Mouse (Mus musculus): ENCODE data around the gene D630045J12Rik. TPM values are rescaled to one million over a fixed set of nuclear protein-coding genes. Genes with fewer than 3 reads are reported as not detected.

D630045J12Rik gene
- polyA plus RNA-seq, 1 experiment from 2014 or later = 2.4 TPM

DNA sequence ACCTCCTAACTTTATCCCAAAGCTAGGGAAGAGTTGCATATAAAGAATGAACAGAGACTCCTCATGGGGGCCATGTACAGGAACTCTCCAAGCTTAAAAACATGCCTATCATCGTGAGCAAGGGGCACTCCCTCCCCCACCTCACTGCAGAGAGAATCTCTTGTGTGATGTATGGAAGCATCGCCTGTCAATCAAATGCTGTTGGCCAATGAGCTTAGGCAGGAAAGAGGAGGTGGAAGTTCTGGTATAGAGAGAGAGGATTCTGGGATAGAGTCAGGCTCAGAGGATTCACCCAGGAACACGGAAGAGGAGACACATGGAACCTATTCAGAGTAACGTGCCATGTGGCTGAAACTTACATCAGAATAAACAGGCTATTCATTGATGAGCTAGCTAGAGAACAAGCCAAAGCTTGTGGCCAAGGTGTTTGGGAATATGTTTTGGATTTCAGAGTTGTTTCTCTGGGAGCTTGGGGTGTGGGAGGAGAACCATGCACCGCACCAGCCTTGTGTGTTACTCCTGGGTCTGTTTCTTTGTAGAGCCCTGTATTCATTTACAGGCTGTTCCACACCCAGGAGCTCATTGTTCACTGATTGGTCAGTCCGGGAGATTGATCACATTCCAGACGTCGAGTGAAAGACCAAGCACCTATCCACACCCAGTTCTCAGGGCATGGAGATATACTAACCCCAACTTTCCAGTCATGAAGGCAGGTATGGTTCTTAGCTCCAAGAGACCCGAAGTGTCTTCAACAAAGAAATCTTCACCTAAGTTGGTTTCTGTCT is 166.4 kb downstream of the D630045J12Rik start:
- H3K4me3 ChIP-seq (replicated peaks; ENCODE audit: low read length) = no peak overlapping the region
- H3K9ac ChIP-seq (ENCODE audit: low read length) = no peak overlapping the region
- no peaks in the 10 kb centered on the region; the same call in 1 of the 2 replicates for H3K36me3 ChIP-seq (ENCODE audit: control insufficient read depth, insufficient read depth, low read length)
- no peaks in the 10 kb centered on the region for H3K4me1 ChIP-seq (ENCODE audit: control insufficient read depth, insufficient read depth, low read length)
- no peak overlapping the region for H3K4me2 ChIP-seq (ENCODE audit: low read depth, low read length)
- no peaks in the 10 kb centered on the region for H3K9me3 ChIP-seq (replicated peaks; ENCODE audit: control insufficient read depth, low read length)
- H3K27me3 ChIP-seq (ENCODE audit: control insufficient read depth, insufficient read depth, low read length) = no peaks in the 10 kb centered on the region
- ATAC-seq (ENCODE audit: insufficient read depth, low FRiP score) = peak; percentile 72; the same call in 1 of the 2 replicates
- H3K27ac ChIP-seq (ENCODE audit: low read length) = no peak overlapping the region
- 61% methylated on average over 9 of the region's 9 CpGs for WGBS

DNA sequence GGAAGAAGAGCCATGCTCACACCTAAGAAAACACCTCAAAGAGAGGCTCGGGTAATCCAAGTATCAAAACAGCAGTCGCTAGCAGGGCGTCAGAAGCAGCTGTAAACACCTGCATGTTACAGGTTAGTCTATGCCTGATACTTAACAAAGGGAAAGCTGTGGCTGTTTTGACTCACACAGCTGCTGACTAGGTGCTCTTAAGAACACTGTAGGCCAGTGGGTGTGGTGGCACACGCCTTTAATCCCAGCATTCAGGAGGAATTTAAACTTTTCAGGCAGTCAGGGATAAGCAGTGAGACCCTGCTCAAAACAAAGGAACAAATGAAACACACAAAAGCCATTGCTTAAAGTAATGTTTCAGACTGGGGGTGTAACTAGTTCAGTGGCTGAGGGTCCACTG is 170.6 kb downstream of the D630045J12Rik start:
- Histone ChIP-seq H3K36me3 (ENCODE audit: control insufficient read depth, insufficient read depth, low read length) (no peaks in the 10 kb centered on the region), H3K4me1 (ENCODE audit: control insufficient read depth, insufficient read depth, low read length) (0 out of 2 replicates have a peak, but pooled peaks cover 5% of the 10 kb centered on the region), H3K4me3 (replicated peaks; ENCODE audit: low read length) (no peak overlapping the region), H3K27ac (ENCODE audit: low read length) (no peak overlapping the region), H3K4me2 (ENCODE audit: low read depth, low read length) (no peak overlapping the region), H3K9me3 (replicated peaks; ENCODE audit: control insufficient read depth, low read length) (no peaks in the 10 kb centered on the region), H3K27me3 (ENCODE audit: control insufficient read depth, insufficient read depth, low read length) (no peaks in the 10 kb centered on the region), H3K9ac (ENCODE audit: low read length) (no peak overlapping the region)
- WGBS = 25% methylated on average over 4 of the region's 4 CpGs
- no peak for ATAC-seq (ENCODE audit: insufficient read depth, low FRiP score)

DNA sequence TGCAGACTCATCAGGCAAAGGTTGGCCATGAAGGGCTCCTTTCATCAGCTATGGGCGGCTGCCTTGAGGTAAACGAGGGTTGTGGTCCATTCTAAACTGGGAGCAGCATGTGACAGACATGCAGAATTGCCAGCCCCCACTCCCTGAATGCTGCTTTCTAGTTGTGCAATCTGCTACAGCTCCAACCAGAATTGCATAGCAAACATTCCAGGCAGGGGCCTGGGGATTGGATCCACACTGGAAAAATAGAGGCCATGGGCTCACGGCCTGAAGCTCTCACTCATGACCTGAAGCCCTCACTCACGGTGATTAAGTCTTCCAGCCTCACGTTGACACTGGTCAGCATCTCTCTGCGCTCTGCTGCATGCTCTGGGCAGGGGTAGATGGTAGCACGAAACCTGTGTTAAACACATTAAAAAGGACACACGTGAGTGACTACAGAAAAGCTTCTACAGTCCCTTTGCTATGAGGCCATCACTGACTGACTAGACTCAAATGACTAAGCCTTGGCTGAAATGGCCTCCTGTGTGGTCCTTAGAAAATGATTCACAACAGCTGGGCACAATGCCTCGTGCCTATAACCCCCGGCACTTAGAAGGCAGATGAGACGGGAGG is 172.0 kb downstream of the D630045J12Rik start:
- Histone ChIP-seq H3K27me3 (ENCODE audit: control insufficient read depth, insufficient read depth, low read length) (no peaks in the 10 kb centered on the region), H3K4me3 (replicated peaks; ENCODE audit: low read length) (no peak overlapping the region), H3K4me1 (ENCODE audit: control insufficient read depth, insufficient read depth, low read length) (0 out of 2 replicates have a peak, but pooled peaks cover 5% of the 10 kb centered on the region), H3K27ac (ENCODE audit: low read length) (no peak overlapping the region; the same call in 1 of the 2 replicates), H3K4me2 (ENCODE audit: low read depth, low read length) (no peak overlapping the region), H3K9me3 (replicated peaks; ENCODE audit: control insufficient read depth, low read length) (no peaks in the 10 kb centered on the region), H3K36me3 (ENCODE audit: control insufficient read depth, insufficient read depth, low read length) (no peaks in the 10 kb centered on the region), H3K9ac (ENCODE audit: low read length) (no peak overlapping the region)
- WGBS = 44% methylated on average over 11 of the region's 11 CpGs
- ATAC-seq (ENCODE audit: insufficient read depth, low FRiP score) = no peak

- no peak overlapping the region for H3K4me2 ChIP-seq (ENCODE audit: low read depth, low read length)
- H3K9ac ChIP-seq (ENCODE audit: low read length) = no peak overlapping the region
- no peaks in the 10 kb centered on the region for H3K27me3 ChIP-seq (ENCODE audit: control insufficient read depth, insufficient read depth, low read length)
- no peaks in the 10 kb centered on the region for H3K36me3 ChIP-seq (ENCODE audit: control insufficient read depth, insufficient read depth, low read length)
- ATAC-seq (ENCODE audit: insufficient read depth, low FRiP score) = no peak
- 0 out of 2 replicates have a peak, but pooled peaks cover 5% of the 10 kb centered on the region for H3K4me1 ChIP-seq (ENCODE audit: control insufficient read depth, insufficient read depth, low read length)
- H3K27ac ChIP-seq (ENCODE audit: low read length) = no peak overlapping the region
- H3K9me3 ChIP-seq (replicated peaks; ENCODE audit: control insufficient read depth, low read length) = no peaks in the 10 kb centered on the region
- WGBS = 70% methylated on average over 4 of the region's 4 CpGs
- H3K4me3 ChIP-seq (replicated peaks; ENCODE audit: low read length) = no peak overlapping the region
Observed at GRCm38 (mm10) chr6:38080364-38080763, 173.4 kb downstream of the D630045J12Rik start.

GRCm38 (mm10) chr6:38073592-38073991 is 180.2 kb downstream of the D630045J12Rik start:
- H3K9me3 ChIP-seq (replicated peaks; ENCODE audit: control insufficient read depth, low read length) = no peaks in the 10 kb centered on the region
- no peak overlapping the region for H3K27ac ChIP-seq (ENCODE audit: low read length)
- no peak overlapping the region for H3K4me2 ChIP-seq (ENCODE audit: low read depth, low read length)
- H3K4me3 ChIP-seq (replicated peaks; ENCODE audit: low read length) = no peak overlapping the region
- no peaks in the 10 kb centered on the region for H3K27me3 ChIP-seq (ENCODE audit: control insufficient read depth, insufficient read depth, low read length)
- WGBS = 91% methylated on average over 3 of the region's 3 CpGs
- ATAC-seq (ENCODE audit: insufficient read depth, low FRiP score) = no peak
- H3K36me3 ChIP-seq (ENCODE audit: control insufficient read depth, insufficient read depth, low read length) = no peaks in the 10 kb centered on the region
- H3K9ac ChIP-seq (ENCODE audit: low read length) = no peak overlapping the region
- no peaks in the 10 kb centered on the region for H3K4me1 ChIP-seq (ENCODE audit: control insufficient read depth, insufficient read depth, low read length)

Other genes with a start within 250 kb of the D630045J12Rik start
- gene Svopl, start 207.0 kb downstream of the D630045J12Rik start, polyA plus RNA-seq (2015; fragmentation: Nextera tagmentation; extraction: Ambion mirVana) = 1.5 and 1.9 TPM in 2 replicates
- 2.6 and 2.9 TPM in 2 replicates for gene Tmem213, start 144.8 kb downstream of the D630045J12Rik start, polyA plus RNA-seq (2015; fragmentation: Nextera tagmentation; extraction: Ambion mirVana)
- gene Atp6v0a4, start 129.4 kb downstream of the D630045J12Rik start, polyA plus RNA-seq (2015; fragmentation: Nextera tagmentation; extraction: Ambion mirVana) = 9.3 and 17.7 TPM in 2 replicates
- 6.9 and 7.0 TPM in 2 replicates for gene Zc3hav1l, start 45.2 kb upstream of the D630045J12Rik start, polyA plus RNA-seq (2015; fragmentation: Nextera tagmentation; extraction: Ambion mirVana)
- gene Zc3hav1, start 100.6 kb upstream of the D630045J12Rik start, polyA plus RNA-seq (2015; fragmentation: Nextera tagmentation; extraction: Ambion mirVana) = 10.0 and 12.3 TPM in 2 replicates
- 4.6 and 5.6 TPM in 2 replicates for gene Ttc26, start 127.5 kb upstream of the D630045J12Rik start, polyA plus RNA-seq (2015; fragmentation: Nextera tagmentation; extraction: Ambion mirVana)
- 8.5 and 13.0 TPM in 2 replicates for gene Ubn2, start 179.9 kb upstream of the D630045J12Rik start, polyA plus RNA-seq (2015; fragmentation: Nextera tagmentation; extraction: Ambion mirVana)